Mouse (Mus musculus): ENCODE measurements around the gene Gm48552. TPM values are rescaled to one million over a fixed set of nuclear protein-coding genes. Genes with fewer than 3 reads are reported as not detected.

Gene Gm48552
- total and polyA plus RNA-seq, 3 experiments: 0.89 to 1.2 TPM; not detected in 1

GRCm38 (mm10) chr10:81409330-81409729 is 20.5 kb downstream of the Gm48552 start:
- Histone ChIP-seq H3K27me3 (ENCODE audit: control insufficient read depth in 1 of 2, insufficient read depth in 2 of 2, low read length in 2 of 2) (no peaks in the 10 kb centered on the region), H3K9me3 (replicated peaks; ENCODE audit: insufficient read depth, low read length) (no peaks in the 10 kb centered on the region), H3K36me3 (ENCODE audit: control insufficient read depth in 1 of 2, insufficient read depth in 2 of 2, low read length in 2 of 2) (peaks cover 0 to 16% of the 10 kb centered on the region in 2 experiments; a peak in 2 of 4 replicates), H3K27ac (ENCODE audit: control insufficient read depth, low read depth, low read length) (no peak overlapping the region), H3K4me1 (ENCODE audit: control insufficient read depth in 1 of 2, insufficient read depth in 2 of 2, low read length in 2 of 2) (peaks cover 3 to 29% of the 10 kb centered on the region in 2 experiments; a peak in 3 of 4 replicates), H3K4me3 (ENCODE audit: control insufficient read depth in 1 of 2, insufficient read depth in 1 of 2, low read depth in 2 of 2, low read length in 2 of 2) (no peak overlapping the region), H3K9ac (ENCODE audit: control insufficient read depth, low read depth, low read length, poor library complexity, severe bottlenecking) (no peak overlapping the region), H3K79me2 (ENCODE audit: control insufficient read depth, insufficient read depth, low read length, poor library complexity) (no peaks in the 10 kb centered on the region)
- no peak for DNase-seq (ENCODE audit: low read depth, low spot score)
- TF ChIP-seq MYB (IDR thresholded peaks at IDR 0.05; ENCODE audit: low read depth, low read length): no peak
- TF ChIP-seq JUND (IDR thresholded peaks at IDR 0.05; ENCODE audit: low read depth, low read length): no peak

GRCm38 (mm10) chr10:81410350-81410749 is 21.5 kb downstream of the Gm48552 start:
- Histone ChIP-seq H3K4me3 (ENCODE audit: control insufficient read depth in 1 of 2, insufficient read depth in 1 of 2, low read depth in 2 of 2, low read length in 2 of 2) (no peak overlapping the region), H3K9ac (ENCODE audit: control insufficient read depth, low read depth, low read length, poor library complexity, severe bottlenecking) (no peak overlapping the region), H3K27me3 (ENCODE audit: control insufficient read depth in 1 of 2, insufficient read depth in 2 of 2, low read length in 2 of 2) (no peaks in the 10 kb centered on the region), H3K79me2 (ENCODE audit: control insufficient read depth, insufficient read depth, low read length, poor library complexity) (no peaks in the 10 kb centered on the region), H3K27ac (ENCODE audit: control insufficient read depth, low read depth, low read length) (no peak overlapping the region), H3K36me3 (ENCODE audit: control insufficient read depth in 1 of 2, insufficient read depth in 2 of 2, low read length in 2 of 2) (peaks cover 0 to 12% of the 10 kb centered on the region in 2 experiments; a peak in 2 of 4 replicates), H3K4me1 (ENCODE audit: control insufficient read depth in 1 of 2, insufficient read depth in 2 of 2, low read length in 2 of 2) (peaks cover 3 to 24% of the 10 kb centered on the region in 2 experiments; a peak in 3 of 4 replicates), H3K9me3 (replicated peaks; ENCODE audit: insufficient read depth, low read length) (no peaks in the 10 kb centered on the region)
- TF ChIP-seq ZKSCAN1 (IDR thresholded peaks at IDR 0.05; ENCODE audit: low read depth, low read length): no peak
- no peak for TF ChIP-seq CHD2 (IDR thresholded peaks at IDR 0.05; ENCODE audit: low read length)
- no peak for TF ChIP-seq EP300 (IDR thresholded peaks at IDR 0.05; ENCODE audit: low read depth in 1 of 2, low read length in 2 of 2)
- TF ChIP-seq ZC3H11A (IDR thresholded peaks at IDR 0.05; ENCODE audit: low read depth, low read length): no peak
- TF ChIP-seq NRF1 (IDR thresholded peaks at IDR 0.05; ENCODE audit: insufficient read depth, low read depth, low read length, poor library complexity, severe bottlenecking): no peak
- no peak for TF ChIP-seq TBP (IDR thresholded peaks at IDR 0.05; ENCODE audit: low read depth, low read length)
- TF ChIP-seq SMC3 (IDR thresholded peaks at IDR 0.05; ENCODE audit: low read depth, low read length): no peak
- TF ChIP-seq ZMIZ1 (IDR thresholded peaks at IDR 0.05; ENCODE audit: low read depth, low read length): no peak
- TF ChIP-seq MAZ (IDR thresholded peaks at IDR 0.05; ENCODE audit: low read depth, low read length): no peak
- no peak for TF ChIP-seq POLR2A (IDR thresholded peaks at IDR 0.05; ENCODE audit: control insufficient read depth in 1 of 2, insufficient read depth in 1 of 2, low read depth in 1 of 2, low read length in 2 of 2, poor library complexity in 1 of 2)
- no peak for TF ChIP-seq MYB (IDR thresholded peaks at IDR 0.05; ENCODE audit: low read depth, low read length)
- DNase-seq (ENCODE audit: low read depth, low spot score): no peak

GRCm38 (mm10) chr10:81410981-81411380 is 22.2 kb downstream of the Gm48552 start:
- Histone ChIP-seq H3K4me1 (ENCODE audit: control insufficient read depth in 1 of 2, insufficient read depth in 2 of 2, low read length in 2 of 2) (peaks cover 3 to 20% of the 10 kb centered on the region in 2 experiments; a peak in 3 of 4 replicates), H3K27ac (ENCODE audit: control insufficient read depth, low read depth, low read length) (no peak overlapping the region), H3K36me3 (ENCODE audit: control insufficient read depth in 1 of 2, insufficient read depth in 2 of 2, low read length in 2 of 2) (peaks cover 0 to 12% of the 10 kb centered on the region in 2 experiments; a peak in 2 of 4 replicates), H3K27me3 (ENCODE audit: control insufficient read depth in 1 of 2, insufficient read depth in 2 of 2, low read length in 2 of 2) (no peaks in the 10 kb centered on the region), H3K79me2 (ENCODE audit: control insufficient read depth, insufficient read depth, low read length, poor library complexity) (no peaks in the 10 kb centered on the region), H3K9ac (ENCODE audit: control insufficient read depth, low read depth, low read length, poor library complexity, severe bottlenecking) (no peak overlapping the region), H3K9me3 (replicated peaks; ENCODE audit: insufficient read depth, low read length) (no peaks in the 10 kb centered on the region), H3K4me3 (ENCODE audit: control insufficient read depth in 1 of 2, insufficient read depth in 1 of 2, low read depth in 2 of 2, low read length in 2 of 2) (no peak overlapping the region)
- DNase-seq (ENCODE audit: low read depth, low spot score): no peak
- TF ChIP-seq USF1 (IDR thresholded peaks at IDR 0.05; ENCODE audit: low read depth, low read length): no peak
- TF ChIP-seq ELF1 (IDR thresholded peaks at IDR 0.05; ENCODE audit: low read depth, low read length): no peak
- TF ChIP-seq SMC3 (IDR thresholded peaks at IDR 0.05; ENCODE audit: low read depth, low read length): no peak
- no peak for TF ChIP-seq JUND (IDR thresholded peaks at IDR 0.05; ENCODE audit: low read depth, low read length)
- TF ChIP-seq BHLHE40 (IDR thresholded peaks at IDR 0.05; ENCODE audit: borderline replicate concordance, low read depth, low read length): no peak
- no peak for TF ChIP-seq SIN3A (IDR thresholded peaks at IDR 0.05; ENCODE audit: low read length)
- TF ChIP-seq HCFC1 (IDR thresholded peaks at IDR 0.05; ENCODE audit: low read depth, low read length): no peak
- TF ChIP-seq NELFE (IDR thresholded peaks at IDR 0.05; ENCODE audit: low read depth, low read length): no peak
- TF ChIP-seq NRF1 (IDR thresholded peaks at IDR 0.05; ENCODE audit: insufficient read depth, low read depth, low read length, poor library complexity, severe bottlenecking): no peak
- no peak for TF ChIP-seq EP300 (IDR thresholded peaks at IDR 0.05; ENCODE audit: low read depth in 1 of 2, low read length in 2 of 2)
- no peak for TF ChIP-seq ZNF384 (IDR thresholded peaks at IDR 0.05; ENCODE audit: low read depth, low read length)
- no peak for TF ChIP-seq MAX (IDR thresholded peaks at IDR 0.05; ENCODE audit: low read length)
- TF ChIP-seq ZKSCAN1 (IDR thresholded peaks at IDR 0.05; ENCODE audit: low read depth, low read length): no peak
- no peak for TF ChIP-seq POLR2AphosphoS5 (IDR thresholded peaks at IDR 0.05; ENCODE audit: borderline replicate concordance, low read depth, low read length)
- TF ChIP-seq KAT2A (conservative IDR thresholded peaks at IDR 0.05; ENCODE audit: low read depth, low read length): no peak
